Mouse (Mus musculus): ENCODE measurements around the gene Wdr5.

Wdr5 gene

GRCm38 (mm10) chr2:27514639-27515328, at the start of gene Wdr5:
TSS of gene Wdr5 (plus strand) at chr2:27515157.
- TF ChIP-seq GATA4 (IDR thresholded peaks at IDR 0.05; ENCODE audit: insufficient replicate concordance, low read length), result 0 out of 2 replicates have a peak, but pooled peaks have one; percentile 30

- TF ChIP-seq GATA4 (IDR thresholded peaks at IDR 0.05; ENCODE audit: insufficient replicate concordance, low read length), result no peak
These were observed 45.5 kb upstream of the Wdr5 start for GRCm38 (mm10) chr2:27469292-27469990.

GRCm38 (mm10) chr2:27469991-27470355, 45.0 kb upstream of the Wdr5 start:
- no peak for TF ChIP-seq GATA4 (IDR thresholded peaks at IDR 0.05; ENCODE audit: insufficient replicate concordance, low read length)

DNA sequence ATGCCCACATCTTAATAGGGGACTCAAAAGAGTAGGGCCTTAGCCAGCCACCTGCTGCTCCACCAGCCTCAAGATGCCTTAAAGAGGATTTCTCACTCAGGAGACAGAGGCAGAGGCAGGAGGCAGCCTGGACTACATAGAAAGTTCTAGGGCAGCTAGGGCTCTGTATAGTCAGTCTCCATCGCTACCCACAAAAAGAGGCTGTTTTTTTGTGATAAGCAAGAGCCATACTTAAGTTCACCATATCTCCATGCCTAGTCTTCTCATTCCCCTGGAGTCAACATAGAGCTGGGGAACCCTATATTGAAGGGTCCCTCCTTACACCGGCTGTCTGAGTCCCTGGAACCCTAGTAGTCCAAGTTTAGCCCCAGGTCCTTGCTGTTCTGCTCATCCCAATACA, 44.4 kb upstream of the Wdr5 start:
- no peak for TF ChIP-seq GATA4 (IDR thresholded peaks at IDR 0.05; ENCODE audit: insufficient replicate concordance, low read length)

GRCm38 (mm10) chr2:27471170-27471584, 43.8 kb upstream of the Wdr5 start:
- TF ChIP-seq GATA4 (IDR thresholded peaks at IDR 0.05; ENCODE audit: insufficient replicate concordance, low read length), result no peak

GRCm38 (mm10) chr2:27473061-27473765, 41.7 kb upstream of the Wdr5 start:
- TF ChIP-seq GATA4 (IDR thresholded peaks at IDR 0.05; ENCODE audit: insufficient replicate concordance, low read length), result no peak

DNA sequence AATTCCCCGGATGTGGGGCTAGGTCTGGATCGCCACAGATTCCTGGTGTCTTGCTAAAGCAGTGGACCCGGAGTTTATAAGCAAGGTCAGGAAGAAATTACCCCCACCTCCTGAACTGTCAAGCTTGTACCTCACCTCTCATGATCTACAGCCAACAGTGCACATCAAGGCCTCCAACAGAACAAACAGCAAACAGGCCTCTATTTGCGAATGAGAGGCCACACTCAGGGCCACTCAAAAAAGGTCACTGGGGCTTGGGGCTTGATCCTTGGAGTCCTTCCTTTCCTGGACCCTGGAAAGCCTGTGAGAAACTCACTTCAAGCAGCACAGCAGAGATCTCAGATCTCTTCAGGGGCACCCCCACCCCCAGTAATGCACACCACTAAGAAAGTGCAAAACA, 41.0 kb upstream of the Wdr5 start:
- TF ChIP-seq GATA4 (IDR thresholded peaks at IDR 0.05; ENCODE audit: insufficient replicate concordance, low read length), result no peak

GRCm38 (mm10) chr2:27474621-27475484, 40.1 kb upstream of the Wdr5 start:
- TF ChIP-seq GATA4 (IDR thresholded peaks at IDR 0.05; ENCODE audit: insufficient replicate concordance, low read length), result no peak

- TF ChIP-seq GATA4 (IDR thresholded peaks at IDR 0.05; ENCODE audit: insufficient replicate concordance, low read length), result no peak
These were observed 39.3 kb upstream of the Wdr5 start for GRCm38 (mm10) chr2:27475495-27476302.

DNA sequence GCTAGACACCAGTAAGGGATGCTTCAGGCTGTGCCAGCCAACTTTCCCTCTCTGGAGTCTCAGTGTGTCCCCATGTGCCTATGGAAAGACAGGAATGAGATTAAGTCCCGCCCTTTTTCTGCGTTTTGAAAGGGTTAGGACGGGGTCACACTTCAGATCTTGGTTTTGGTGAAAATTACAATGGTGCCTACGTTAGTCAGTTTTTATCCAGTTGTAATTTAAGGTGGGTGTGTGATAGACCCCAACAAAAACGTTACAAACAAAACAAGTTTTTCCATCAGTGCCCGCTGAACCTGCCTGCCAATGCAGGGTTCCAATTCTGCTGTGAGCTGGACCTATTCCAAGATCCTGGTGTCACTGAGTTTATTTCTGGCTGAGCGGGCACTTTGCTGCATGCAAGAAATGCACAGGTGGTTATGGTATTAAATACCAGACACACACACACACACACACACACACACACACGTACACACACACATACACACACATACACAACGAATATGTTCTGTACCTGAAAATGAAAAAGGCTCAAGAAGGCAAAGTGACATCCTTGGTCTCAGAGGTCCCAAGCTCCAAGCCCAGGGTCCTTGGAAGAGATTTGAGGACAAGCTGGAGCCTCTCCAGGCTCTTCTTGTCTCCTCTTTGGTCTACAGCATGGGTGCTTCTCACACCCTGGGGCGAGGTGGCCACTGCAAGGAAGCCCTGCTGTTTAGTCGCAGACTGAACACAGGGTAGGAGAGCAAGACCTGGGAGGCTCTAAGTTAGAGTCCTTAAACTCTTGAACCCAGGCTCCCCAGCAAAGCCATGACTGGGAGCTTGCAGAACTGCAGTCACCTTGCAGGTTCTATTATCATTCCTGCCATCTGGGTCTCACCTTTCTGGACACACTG, 38.4 kb upstream of the Wdr5 start:
- no peak for TF ChIP-seq GATA4 (IDR thresholded peaks at IDR 0.05; ENCODE audit: insufficient replicate concordance, low read length)

DNA sequence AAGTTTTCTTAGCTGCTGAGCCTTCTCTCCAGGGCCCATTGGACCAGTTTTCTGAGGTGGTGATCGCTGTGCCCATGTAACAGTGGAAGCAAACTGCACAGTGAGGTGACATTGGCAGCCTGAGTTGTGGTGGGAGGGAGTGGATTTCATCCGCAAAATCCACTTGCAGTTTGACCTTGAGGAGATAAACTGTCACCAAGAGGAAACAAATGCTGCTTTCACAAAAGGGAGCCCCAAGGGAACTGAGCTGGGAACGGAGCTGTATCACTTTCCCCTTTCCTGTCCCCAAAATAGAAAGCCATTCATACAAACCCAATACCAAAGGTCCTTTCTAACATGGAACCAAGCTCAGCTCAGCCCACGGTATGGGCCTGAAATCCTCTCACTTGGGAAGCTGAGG, 35.1 kb upstream of the Wdr5 start:
- TF ChIP-seq GATA4 (IDR thresholded peaks at IDR 0.05; ENCODE audit: insufficient replicate concordance, low read length), result no peak; the same call in 1 of the 2 replicates

DNA sequence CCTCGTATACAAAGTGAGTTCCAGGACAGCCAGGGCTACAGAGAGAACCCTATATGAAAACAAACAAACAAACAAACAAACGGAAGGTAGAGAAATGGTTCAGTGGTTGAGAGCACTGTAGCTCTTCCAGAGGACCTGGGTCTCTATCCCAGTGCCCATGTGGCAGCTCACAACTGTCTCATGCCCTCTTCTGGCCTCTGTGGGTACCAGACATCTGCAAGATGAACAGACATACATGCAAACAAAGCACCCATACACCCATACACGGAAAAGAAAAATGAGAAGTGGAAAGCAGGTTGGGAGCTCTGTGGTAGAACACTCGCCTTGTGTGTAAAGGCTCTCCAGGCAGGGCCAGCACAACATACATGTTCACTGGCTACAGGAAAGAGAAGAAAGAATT, 34.6 kb upstream of the Wdr5 start:
- no peak for TF ChIP-seq GATA4 (IDR thresholded peaks at IDR 0.05; ENCODE audit: insufficient replicate concordance, low read length)

DNA sequence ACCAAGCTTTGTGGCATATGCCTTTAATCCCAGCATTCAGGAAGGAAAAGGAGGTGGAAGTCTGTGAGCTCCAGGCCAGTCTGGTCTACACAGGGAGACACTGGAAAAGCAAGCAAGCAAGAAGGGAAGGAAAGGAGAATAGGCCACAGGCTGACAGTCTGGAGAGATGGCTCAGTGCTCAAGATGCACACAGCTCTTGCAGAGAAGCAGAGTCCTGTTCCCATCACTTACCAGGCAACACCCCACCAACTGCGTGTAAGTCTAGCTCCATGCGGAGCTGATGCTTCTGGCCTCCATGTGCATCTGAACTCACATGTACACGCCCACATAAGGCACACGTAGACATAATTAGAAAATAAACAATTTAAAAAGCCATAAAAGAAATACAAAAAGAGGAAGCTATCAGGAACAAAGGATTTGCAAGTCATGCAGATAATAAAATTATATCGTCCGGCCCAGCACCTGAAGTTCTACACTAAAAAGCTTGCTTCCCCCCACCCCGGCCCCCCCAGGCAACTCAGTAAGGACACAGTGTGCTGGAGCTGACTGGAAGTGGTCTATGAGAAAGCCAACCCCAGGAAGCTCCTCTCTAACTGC, 32.6 kb upstream of the Wdr5 start:
- no peak for TF ChIP-seq GATA4 (IDR thresholded peaks at IDR 0.05; ENCODE audit: insufficient replicate concordance, low read length)

Measured in liver, adult (tissue).